Mouse (Mus musculus) embryonic stem cell, embryonic (primary cell): ENCODE data around the gene Tmem213.

ENCODE experiments used
- CTCF ChIA-PET, 4 experiments: fragments of 300-600 bp in 2 of 4; fragments of 350-600 bp in 2 of 4; sonication (Branson Sonifier 250); formaldehyde crosslinking; loops; one replicate each; lab custom pipeline; 2022; ENCODE audit warnings: inconsistent platforms in 2 of 4; lab: Charles Lee
- POLR2A ChIA-PET, 4 experiments: fragments of 300-600 bp in 2 of 4; fragments of 350-600 bp in 2 of 4; sonication (Branson Sonifier 250); formaldehyde crosslinking; loops; one replicate each; lab custom pipeline; 2022; ENCODE audit warnings: antibody characterized with exemption in 4 of 4, inconsistent platforms in 1 of 4; lab: Charles Lee

The Tmem213 gene

GRCm38 (mm10) chr6:38131801-38132231 lies 22.8 kb downstream of the Tmem213 start:
- POLR2A ChIA-PET: interaction anchor here in 3 of 4 experiments (0.6 to 1.5 kb wide), 7 partner anchors 10 to 372 kb away, joined by 3 to 5 read pairs (median 3); no protein-coding TSS in a partner anchor

GRCm38 (mm10) chr6:38134806-38135559 lies 25.9 kb downstream of the Tmem213 start:
- ChIA-PET CTCF (interaction anchor here in 3 of 4 experiments (0.5 to 0.8 kb wide), 4 partner anchors 11 to 193 kb away, joined by 3 to 4 read pairs (median 3); no protein-coding TSS in a partner anchor), POLR2A (interaction anchor here in 2 of 4 experiments (0.6 to 1.1 kb wide), 6 partner anchors 10 to 229 kb away, joined by 3 to 9 read pairs (median 3); no protein-coding TSS in a partner anchor)

More at GRCm38 (mm10) chr6:38131801-38132231, 22.8 kb downstream of the Tmem213 start:
- CTCF ChIA-PET: interaction anchor here in 2 of 4 experiments (0.8 to 2.8 kb wide), 3 partner anchors 10 to 161 kb away, joined by 3 to 11 read pairs (median 5); no protein-coding TSS in a partner anchor

- CTCF ChIA-PET: interaction anchor here in 2 of 4 experiments (0.5 to 1.6 kb wide), 2 partner anchors 9 to 106 kb away, joined by 3 to 4 read pairs; no protein-coding TSS in a partner anchor
- POLR2A ChIA-PET: no interaction called here
Measured at GRCm38 (mm10) chr6:38139086-38139485, 30.0 kb downstream of the Tmem213 start.

GRCm38 (mm10) chr6:38140402-38140801 lies 31.3 kb downstream of the Tmem213 start:
- CTCF ChIA-PET: interaction anchor here in 1 of 4 experiments (1.1 kb wide), 1 partner anchor 10 kb away, joined by 3 read pairs; no protein-coding TSS in a partner anchor
- POLR2A ChIA-PET: interaction anchor here in 1 of 4 experiments (1.0 kb wide), 1 partner anchor 85 kb away, joined by 3 read pairs; no protein-coding TSS in a partner anchor

GRCm38 (mm10) chr6:38144161-38144998 lies 35.3 kb downstream of the Tmem213 start:
- CTCF ChIA-PET: interaction anchor here in 3 of 4 experiments (0.6 to 1.1 kb wide), 4 partner anchors 14 to 86 kb away, joined by 3 to 6 read pairs (median 4); no protein-coding TSS in a partner anchor
- POLR2A ChIA-PET: interaction anchor here in 3 of 4 experiments (0.5 to 1.4 kb wide), 7 partner anchors 9 to 1061 kb away, joined by 3 to 5 read pairs (median 4); partner anchors contain the start of gene Luc7l2 (in 1 of the 3)

GRCm38 (mm10) chr6:38145463-38146065 lies 36.5 kb downstream of the Tmem213 start:
- CTCF ChIA-PET: interaction anchor here in 3 of 4 experiments (0.6 to 1.4 kb wide), 5 partner anchors 10 to 159 kb away, joined by 3 to 4 read pairs (median 3); no protein-coding TSS in a partner anchor
- POLR2A ChIA-PET: interaction anchor here in 3 of 4 experiments (0.7 to 1.7 kb wide), 9 partner anchors 11 to 780 kb away, joined by 3 to 5 read pairs (median 3); partner anchors contain the start of gene Tmem213 (in 1 of the 3)

- ChIA-PET POLR2A (interaction anchor here in 3 of 4 experiments (0.5 to 1.7 kb wide), 9 partner anchors 9 to 101 kb away, joined by 3 to 4 read pairs (median 3); partner anchors contain the start of gene Tmem213 (in 1 of the 3)), CTCF (interaction anchor here (0.6 to 1.8 kb wide), 5 partner anchors 9 to 121 kb away, joined by 3 to 6 read pairs (median 4); no protein-coding TSS in a partner anchor)
Measured at GRCm38 (mm10) chr6:38147301-38147700, 38.2 kb downstream of the Tmem213 start.

- ChIA-PET CTCF (no interaction called here), POLR2A (interaction anchor here in 1 of 4 experiments (1.4 kb wide), 1 partner anchor 19 kb away, joined by 3 read pairs; no protein-coding TSS in a partner anchor)
Measured at GRCm38 (mm10) chr6:38148626-38149025, 39.6 kb downstream of the Tmem213 start.

- ChIA-PET POLR2A (no interaction called here), CTCF (no interaction called here)
Measured at GRCm38 (mm10) chr6:38149483-38149882, 40.4 kb downstream of the Tmem213 start.

GRCm38 (mm10) chr6:38152305-38152704 lies 43.2 kb downstream of the Tmem213 start:
- POLR2A ChIA-PET: no interaction called here
- CTCF ChIA-PET: no interaction called here

- POLR2A ChIA-PET: interaction anchor here in 2 of 4 experiments (0.6 to 1.4 kb wide), 4 partner anchors 14 to 261 kb away, joined by 3 read pairs; no protein-coding TSS in a partner anchor
- CTCF ChIA-PET: interaction anchor here in 1 of 4 experiments (2.2 to 2.4 kb wide), 2 partner anchors 9 to 26 kb away, joined by 6 to 7 read pairs; no protein-coding TSS in a partner anchor
Measured at GRCm38 (mm10) chr6:38156204-38156603, 47.1 kb downstream of the Tmem213 start.

- ChIA-PET CTCF (interaction anchor here in 3 of 4 experiments (0.7 to 2.2 kb wide), 6 partner anchors 13 to 486 kb away, joined by 3 to 7 read pairs (median 4); no protein-coding TSS in a partner anchor), POLR2A (interaction anchor here in 3 of 4 experiments (0.7 to 1.5 kb wide), 6 partner anchors 11 to 780 kb away, joined by 3 to 5 read pairs (median 3); partner anchors contain the start of gene Zc3hav1l (in 1 of the 3))
Measured at GRCm38 (mm10) chr6:38157925-38158324, 48.9 kb downstream of the Tmem213 start.

- ChIA-PET CTCF (interaction anchor here in 2 of 4 experiments (0.6 to 1.4 kb wide), 6 partner anchors 18 to 145 kb away, joined by 3 to 5 read pairs (median 4); no protein-coding TSS in a partner anchor), POLR2A (interaction anchor here in 3 of 4 experiments (0.8 to 1.6 kb wide), 5 partner anchors 12 to 352 kb away, joined by 3 to 7 read pairs (median 3); no protein-coding TSS in a partner anchor)
Measured at GRCm38 (mm10) chr6:38159576-38159975, 50.5 kb downstream of the Tmem213 start.

GRCm38 (mm10) chr6:38160102-38160501 lies 51.0 kb downstream of the Tmem213 start:
- ChIA-PET POLR2A (interaction anchor here in 3 of 4 experiments (0.6 to 1.6 kb wide), 8 partner anchors 13 to 571 kb away, joined by 3 to 7 read pairs (median 3); no protein-coding TSS in a partner anchor), CTCF (interaction anchor here (0.6 to 1.4 kb wide), 8 partner anchors 14 to 217 kb away, joined by 3 to 5 read pairs (median 3); partner anchors contain the start of gene Zc3hav1l (in 1 of the 4))

GRCm38 (mm10) chr6:38160556-38160955 lies 51.5 kb downstream of the Tmem213 start:
- ChIA-PET CTCF (interaction anchor here (0.6 to 1.2 kb wide), 7 partner anchors 14 to 217 kb away, joined by 3 to 5 read pairs (median 3); partner anchors contain the start of gene Zc3hav1l (in 1 of the 4)), POLR2A (interaction anchor here in 3 of 4 experiments (0.6 to 1.6 kb wide), 6 partner anchors 13 to 570 kb away, joined by 3 to 6 read pairs (median 3); no protein-coding TSS in a partner anchor)

- POLR2A ChIA-PET: interaction anchor here in 1 of 4 experiments (1.0 to 2.2 kb wide), 3 partner anchors 10 to 42 kb away, joined by 3 to 4 read pairs (median 4); no protein-coding TSS in a partner anchor
- CTCF ChIA-PET: interaction anchor here in 1 of 4 experiments (1.5 kb wide), 1 partner anchor 142 kb away, joined by 3 read pairs; no protein-coding TSS in a partner anchor
Measured at GRCm38 (mm10) chr6:38162825-38163504, 53.9 kb downstream of the Tmem213 start.
